Mouse (Mus musculus) kidney, embryonic 16.5 days (tissue): ENCODE measurements at regions not wholly inside any gene's neighbourhood (a gene's known extent, or its start where the extent isn't known, plus 50 kb on each side); places are given as distances from the start of the nearest gene placed in this dataset.

Source experiments
- ATAC-seq: fragments of 200-750 bp; cut with Nextera tagmentation; 2 replicates; pipeline ENCODE4 v1.8.0; 2017; ENCODE audit warnings: moderate TSS enrichment; ENCODE audit not compliant: low FRiP score, low TSS enrichment
- H3K27ac ChIP-seq: fragments of 300-500 bp; sonication (generic); 2 replicates; pipeline ENCODE4 v1.5.1; 2014; ENCODE audit warnings: low read length
- H3K27me3 ChIP-seq: fragments of 300-500 bp; sonication (generic); 2 replicates; pipeline ENCODE4 v1.6.1; 2014; ENCODE audit warnings: low read length, control low read depth, mixed read lengths; ENCODE audit not compliant: insufficient read depth
- H3K36me3 ChIP-seq: fragments of 300-500 bp; sonication (generic); 2 replicates; pipeline ENCODE4 v1.6.1; 2014; ENCODE audit warnings: low read length, control low read depth, mixed read lengths; ENCODE audit not compliant: insufficient read depth
- H3K4me1 ChIP-seq: fragments of 300-500 bp; sonication (generic); 2 replicates; pipeline ENCODE4 v1.6.1; 2014; ENCODE audit warnings: low read length, control low read depth, mixed read lengths; ENCODE audit not compliant: insufficient read depth
- H3K4me2 ChIP-seq: fragments of 300-500 bp; sonication (generic); replicated peaks from 2 replicates; pipeline ENCODE4 v1.6.1; 2014; ENCODE audit warnings: low read depth, low read length
- H3K4me3 ChIP-seq: fragments of 300-500 bp; sonication (generic); 2 replicates; pipeline ENCODE4 v1.5.1; 2014; ENCODE audit warnings: mild to moderate bottlenecking, low read length
- H3K9ac ChIP-seq: fragments of 300-500 bp; sonication (generic); replicated peaks from 2 replicates; pipeline ENCODE4 v1.6.1; 2014; ENCODE audit warnings: low read length
- H3K9me3 ChIP-seq: fragments of 300-500 bp; sonication (generic); 2 replicates; pipeline ENCODE4 v1.6.1; 2016; ENCODE audit warnings: low read length, control low read depth
- WGBS: fragments of 180-500 bp; shearing (Covaris S2); extraction: QIAGEN DNeasy Blood & Tissue Kit; methylation state at CpG from one replicate; pipeline ENCODE4 v1.1.7; 2014; 5-methylcytosine and 5-hydroxymethylcytosine counted together

DNA sequence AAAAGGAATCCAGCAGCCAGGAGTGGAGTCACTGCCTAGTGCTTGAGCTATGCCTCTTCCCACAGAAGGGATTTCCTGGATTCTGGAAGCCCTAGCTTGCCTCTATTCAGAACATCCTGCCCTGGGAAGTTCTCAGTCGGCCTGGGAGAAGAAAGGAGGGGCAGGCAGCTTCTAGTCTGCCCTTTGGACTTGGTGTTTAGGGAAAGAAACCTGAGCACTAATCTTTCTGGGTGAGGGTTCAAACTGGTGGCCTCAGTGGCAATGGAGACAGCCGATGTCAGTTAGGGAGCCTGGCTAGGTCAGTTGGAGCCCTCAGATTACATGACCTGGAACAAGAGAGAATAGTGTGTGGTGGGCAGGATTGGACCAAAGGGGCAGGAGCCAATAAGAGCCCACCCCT, 78.9 kb downstream of the Gm4791 start:
- no peak overlapping the region for H3K27ac ChIP-seq
- WGBS = 17% methylated on average over 2 of the region's 2 CpGs
- ATAC-seq = no peak
- H3K36me3 ChIP-seq = no peaks in the 10 kb centered on the region
- no peaks in the 10 kb centered on the region for H3K4me1 ChIP-seq
- no peaks in the 10 kb centered on the region for H3K27me3 ChIP-seq
- no peaks in the 10 kb centered on the region for H3K9me3 ChIP-seq
- H3K9ac ChIP-seq = no peak overlapping the region
- no peak overlapping the region for H3K4me3 ChIP-seq
- H3K4me2 ChIP-seq = no peak overlapping the region

GRCm38 (mm10) chr9:47077945-47078344, 79.4 kb downstream of the Gm4791 start:
- H3K4me2 ChIP-seq = no peak overlapping the region
- no peak overlapping the region for H3K27ac ChIP-seq
- no peak overlapping the region for H3K4me3 ChIP-seq
- H3K9ac ChIP-seq = no peak overlapping the region
- H3K27me3 ChIP-seq = no peaks in the 10 kb centered on the region
- no peak for ATAC-seq
- no peaks in the 10 kb centered on the region for H3K9me3 ChIP-seq
- no peaks in the 10 kb centered on the region for H3K36me3 ChIP-seq
- no peaks in the 10 kb centered on the region for H3K4me1 ChIP-seq
- 86% methylated on average over 3 of the region's 3 CpGs for WGBS

- H3K4me2 ChIP-seq = no peak overlapping the region
- 94% methylated on average over 6 of the region's 6 CpGs for WGBS
- no peak overlapping the region for H3K27ac ChIP-seq
- H3K4me1 ChIP-seq = no peaks in the 10 kb centered on the region
- no peak overlapping the region for H3K9ac ChIP-seq
- no peaks in the 10 kb centered on the region for H3K36me3 ChIP-seq
- H3K9me3 ChIP-seq = no peaks in the 10 kb centered on the region
- ATAC-seq = no peak
- H3K4me3 ChIP-seq = no peak overlapping the region
- no peaks in the 10 kb centered on the region for H3K27me3 ChIP-seq
Observed at GRCm38 (mm10) chr9:47081407-47081806, 82.9 kb downstream of the Gm4791 start.

GRCm38 (mm10) chr9:47091796-47092195, 93.3 kb downstream of the Gm4791 start:
- 60% methylated on average over 10 of the region's 10 CpGs for WGBS
- Histone ChIP-seq H3K9me3 (no peaks in the 10 kb centered on the region), H3K4me1 (no peaks in the 10 kb centered on the region), H3K4me2 (no peak overlapping the region), H3K36me3 (no peaks in the 10 kb centered on the region), H3K27ac (no peak overlapping the region), H3K4me3 (no peak overlapping the region), H3K9ac (no peak overlapping the region), H3K27me3 (no peaks in the 10 kb centered on the region)
- no peak for ATAC-seq

- H3K36me3 ChIP-seq = no peaks in the 10 kb centered on the region
- H3K27ac ChIP-seq = no peak overlapping the region
- no peak overlapping the region for H3K4me2 ChIP-seq
- no peak overlapping the region for H3K4me3 ChIP-seq
- no peak overlapping the region for H3K9ac ChIP-seq
- H3K27me3 ChIP-seq = no peaks in the 10 kb centered on the region
- no peaks in the 10 kb centered on the region for H3K9me3 ChIP-seq
- H3K4me1 ChIP-seq = no peaks in the 10 kb centered on the region
- 91% methylated on average over 4 of the region's 4 CpGs for WGBS
- no peak for ATAC-seq
Observed at GRCm38 (mm10) chr9:47095656-47096055, 97.1 kb downstream of the Gm4791 start.

DNA sequence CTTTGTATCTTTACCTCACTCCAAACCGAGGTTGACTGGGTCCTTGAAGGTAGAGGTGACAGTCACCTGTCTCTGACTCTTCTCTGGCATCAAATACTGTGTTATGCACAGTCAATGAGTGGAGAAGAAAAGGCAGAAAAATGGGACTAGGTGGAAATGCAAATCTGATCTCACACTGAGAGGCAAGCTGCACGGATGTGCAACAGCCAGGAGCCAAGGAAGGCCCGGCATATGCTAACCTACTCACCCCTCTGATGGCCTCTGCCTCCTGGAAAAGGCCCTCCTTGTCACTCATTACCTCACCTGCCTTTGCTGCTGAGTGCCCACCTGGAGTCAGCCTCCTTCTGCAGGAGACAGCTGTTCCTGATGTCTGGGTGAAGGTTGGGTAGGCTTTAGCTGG, 104.8 kb downstream of the Gm4791 start:
- Histone ChIP-seq H3K36me3 (no peaks in the 10 kb centered on the region), H3K9ac (no peak overlapping the region), H3K4me2 (no peak overlapping the region), H3K4me3 (no peak overlapping the region), H3K27ac (no peak overlapping the region), H3K4me1 (no peaks in the 10 kb centered on the region), H3K9me3 (no peaks in the 10 kb centered on the region), H3K27me3 (no peaks in the 10 kb centered on the region)
- WGBS = 73% methylated on average over 3 of the region's 3 CpGs
- ATAC-seq = no peak

GRCm38 (mm10) chr9:47103966-47104365, 105.4 kb downstream of the Gm4791 start:
- Histone ChIP-seq H3K4me1 (no peaks in the 10 kb centered on the region), H3K36me3 (no peaks in the 10 kb centered on the region), H3K27ac (no peak overlapping the region), H3K27me3 (no peaks in the 10 kb centered on the region), H3K4me2 (no peak overlapping the region), H3K9me3 (no peaks in the 10 kb centered on the region), H3K9ac (no peak overlapping the region), H3K4me3 (no peak overlapping the region)
- no peak for ATAC-seq
- 83% methylated on average over 5 of the region's 5 CpGs for WGBS

GRCm38 (mm10) chr9:47108096-47108495, 109.6 kb downstream of the Gm4791 start:
- Histone ChIP-seq H3K4me2 (no peak overlapping the region), H3K9ac (no peak overlapping the region), H3K4me3 (no peak overlapping the region), H3K9me3 (no peaks in the 10 kb centered on the region), H3K4me1 (no peaks in the 10 kb centered on the region), H3K27me3 (no peaks in the 10 kb centered on the region), H3K27ac (no peak overlapping the region), H3K36me3 (no peaks in the 10 kb centered on the region)
- ATAC-seq = no peak
- 20% methylated on average over 5 of the region's 5 CpGs for WGBS

GRCm38 (mm10) chr9:47119253-47119652, 120.7 kb downstream of the Gm4791 start:
- Histone ChIP-seq H3K36me3 (no peaks in the 10 kb centered on the region), H3K4me2 (no peak overlapping the region), H3K27ac (no peak overlapping the region), H3K4me1 (no peaks in the 10 kb centered on the region), H3K9ac (no peak overlapping the region), H3K27me3 (no peaks in the 10 kb centered on the region), H3K9me3 (no peaks in the 10 kb centered on the region), H3K4me3 (no peak overlapping the region)
- 81% methylated on average over 8 of the region's 8 CpGs for WGBS
- ATAC-seq = no peak

- no peak overlapping the region for H3K4me2 ChIP-seq
- no peaks in the 10 kb centered on the region for H3K9me3 ChIP-seq
- no peaks in the 10 kb centered on the region for H3K27me3 ChIP-seq
- H3K36me3 ChIP-seq = no peaks in the 10 kb centered on the region
- no peak overlapping the region for H3K27ac ChIP-seq
- no peaks in the 10 kb centered on the region for H3K4me1 ChIP-seq
- WGBS = 77% methylated on average over 2 of the region's 2 CpGs
- H3K9ac ChIP-seq = no peak overlapping the region
- no peak overlapping the region for H3K4me3 ChIP-seq
- no peak for ATAC-seq
Observed at GRCm38 (mm10) chr9:47123113-47123512, 124.6 kb downstream of the Gm4791 start.

DNA sequence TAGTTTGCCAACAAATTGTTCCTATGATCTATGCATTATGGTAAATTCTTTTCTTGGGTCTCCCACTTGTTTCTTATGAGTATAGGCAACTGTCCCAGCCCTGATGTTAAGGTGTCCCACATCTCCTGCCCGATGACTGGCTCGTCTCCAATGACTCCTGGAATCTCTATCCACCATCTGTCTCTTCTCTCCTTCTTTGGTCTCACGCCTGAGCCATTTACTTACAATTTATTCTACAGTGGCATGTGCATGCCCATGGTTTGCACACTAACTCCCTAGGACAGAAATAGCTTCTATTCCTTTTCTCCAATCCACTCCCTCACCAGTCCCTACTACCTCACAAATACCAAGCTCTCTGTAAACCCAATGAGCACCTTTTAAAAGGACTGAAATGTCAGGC, 127.0 kb downstream of the Gm4791 start:
- no peak overlapping the region for H3K4me3 ChIP-seq
- ATAC-seq = no peak
- no peak overlapping the region for H3K4me2 ChIP-seq
- no peak overlapping the region for H3K27ac ChIP-seq
- no peaks in the 10 kb centered on the region for H3K9me3 ChIP-seq
- WGBS = 79% methylated on average over 3 of the region's 3 CpGs
- H3K4me1 ChIP-seq = no peaks in the 10 kb centered on the region
- no peaks in the 10 kb centered on the region for H3K36me3 ChIP-seq
- no peaks in the 10 kb centered on the region for H3K27me3 ChIP-seq
- no peak overlapping the region for H3K9ac ChIP-seq
